Mouse (Mus musculus) forebrain, postnatal 0 days (tissue): ENCODE measurements around the gene Plcb4. TPM values are rescaled to one million over a fixed set of nuclear protein-coding genes. Genes with fewer than 3 reads are reported as not detected.

Experiments used
- ATAC-seq: fragments of 200-750 bp; cut with Nextera tagmentation; 2 replicates; pipeline ENCODE4 v1.8.0; 2017; ENCODE audit warnings: mild to moderate bottlenecking, moderate library complexity
- DNase-seq: peaks from one replicate; pipeline ENCODE4 v3.0.0-alpha.2; 2015
- H3K27ac ChIP-seq: fragments of 300-500 bp; sonication (generic); 2 replicates; pipeline ENCODE4 v1.5.1; 2014; ENCODE audit warnings: low read depth, mild to moderate bottlenecking, antibody characterized with exemption, low read length, moderate library complexity, mixed read lengths
- H3K27me3 ChIP-seq: fragments of 300-500 bp; sonication (generic); 2 replicates; pipeline ENCODE4 v1.6.1; 2014; ENCODE audit warnings: mild to moderate bottlenecking, low read length, mixed read lengths; ENCODE audit not compliant: insufficient read depth
- H3K36me3 ChIP-seq: fragments of 300-500 bp; sonication (generic); 2 replicates; pipeline ENCODE4 v1.6.1; 2014; ENCODE audit warnings: mild to moderate bottlenecking, moderate library complexity; ENCODE audit not compliant: insufficient read depth
- H3K4me1 ChIP-seq: fragments of 300-500 bp; sonication (generic); 2 replicates; pipeline ENCODE4 v1.6.1; 2014; ENCODE audit warnings: antibody characterized with exemption; ENCODE audit not compliant: insufficient read depth
- H3K4me2 ChIP-seq: fragments of 300-500 bp; sonication (generic); 2 replicates; pipeline ENCODE4 v1.6.1; 2014; ENCODE audit warnings: low read depth, mild to moderate bottlenecking, moderate library complexity
- H3K4me3 ChIP-seq: fragments of 300-500 bp; sonication (generic); 2 replicates; pipeline ENCODE4 v1.5.1; 2014; ENCODE audit warnings: low read depth, low read length, mixed read lengths
- H3K9ac ChIP-seq: fragments of 300-500 bp; sonication (generic); 2 replicates; pipeline ENCODE4 v1.6.1; 2014; ENCODE audit warnings: mild to moderate bottlenecking
- H3K9me3 ChIP-seq: fragments of 300-500 bp; sonication (generic); 2 replicates; pipeline ENCODE4 v1.6.1; 2016; ENCODE audit warnings: low read length
- CTCF ChIP-seq: sonication (generic); IDR thresholded peaks from 2 replicates; pipeline ENCODE4 v1.5.1; 2016; ENCODE audit warnings: antibody characterized with exemption, control low read depth, low read depth
- WGBS: fragments of 180-500 bp; shearing (Covaris S2); extraction: QIAGEN DNeasy Blood & Tissue Kit; methylation state at CpG from one replicate; pipeline ENCODE4 v1.1.7; 2014; 5-methylcytosine and 5-hydroxymethylcytosine counted together
- polyA plus RNA-seq: library from polyadenylated mRNA; unstranded; fragments of >200 nt; fragmentation: Nextera tagmentation; extraction: Ambion mirVana; gene quantifications from 2 replicates; pipeline ENCODE4 v1.2.1, GENCODE M21; 2015
- total RNA-seq: library from RNA; depleted of rRNA; stranded (reverse); fragments of >200 nt; gene quantifications from 2 replicates; pipeline ENCODE4 v1.2.3, GENCODE M21; 2014

The Plcb4 gene
- total and polyA plus RNA-seq, 2 experiments from 2014 or later, result 15.5 to 39.7 TPM

GRCm38 (mm10) chr2:136002118-136002517, 343.3 kb downstream of the Plcb4 start:
- ATAC-seq (peak; percentile 67), DNase-seq (peak; percentile 61)
- no peak overlapping the region for H3K4me2 ChIP-seq
- no peak overlapping the region for H3K27ac ChIP-seq
- H3K36me3 ChIP-seq, result no peaks in the 10 kb centered on the region
- no peaks in the 10 kb centered on the region for H3K27me3 ChIP-seq
- peak; percentile 88 for TF ChIP-seq CTCF
- H3K4me1 ChIP-seq, result no peaks in the 10 kb centered on the region; the same call in 1 of the 2 replicates
- no peaks in the 10 kb centered on the region for H3K9me3 ChIP-seq
- H3K4me3 ChIP-seq, result no peak overlapping the region
- H3K9ac ChIP-seq, result no peak overlapping the region
- WGBS, result 57% methylated on average over 7 of the region's 7 CpGs

DNA sequence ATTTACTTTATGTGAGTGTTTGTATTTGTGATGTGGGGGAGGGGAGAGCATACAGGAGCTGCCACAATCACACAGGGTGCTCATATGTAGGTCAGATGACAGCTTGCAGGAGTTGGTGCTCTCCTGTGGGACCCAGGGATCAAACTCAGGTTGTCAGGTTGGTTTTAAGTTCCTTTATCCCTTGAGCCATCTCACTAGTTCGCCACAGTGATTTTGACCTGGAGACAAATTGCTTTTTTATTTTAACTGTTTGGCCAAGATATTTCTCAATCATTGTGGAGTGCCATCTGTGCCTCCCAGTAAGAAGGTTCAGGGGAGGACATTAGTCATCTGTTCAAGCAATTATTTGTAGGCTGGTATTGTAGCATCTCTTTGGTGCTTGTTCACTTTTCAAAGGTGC, 345.0 kb downstream of the Plcb4 start:
- no peak overlapping the region for H3K4me2 ChIP-seq
- no peaks in the 10 kb centered on the region for H3K27me3 ChIP-seq
- TF ChIP-seq CTCF, result no peak
- H3K4me3 ChIP-seq, result no peak overlapping the region
- H3K27ac ChIP-seq, result no peak overlapping the region
- no peaks in the 10 kb centered on the region for H3K4me1 ChIP-seq
- H3K36me3 ChIP-seq, result no peaks in the 10 kb centered on the region
- H3K9me3 ChIP-seq, result no peaks in the 10 kb centered on the region
- DNase-seq (no peak), ATAC-seq (no peak)
- H3K9ac ChIP-seq, result no peak overlapping the region
- WGBS, result 87% methylated on average over 1 of the region's 1 CpGs

GRCm38 (mm10) chr2:136006280-136006679, 347.5 kb downstream of the Plcb4 start:
- 88% methylated on average over 5 of the region's 5 CpGs for WGBS
- Histone ChIP-seq H3K27ac (no peak overlapping the region), H3K4me3 (no peak overlapping the region), H3K36me3 (no peaks in the 10 kb centered on the region), H3K27me3 (no peaks in the 10 kb centered on the region), H3K4me1 (no peaks in the 10 kb centered on the region), H3K9ac (no peak overlapping the region), H3K9me3 (no peaks in the 10 kb centered on the region), H3K4me2 (no peak overlapping the region)
- DNase-seq (no peak), ATAC-seq (no peak)
- TF ChIP-seq CTCF, result no peak

GRCm38 (mm10) chr2:136012759-136013158, 353.9 kb downstream of the Plcb4 start:
- DNase-seq (no peak), ATAC-seq (no peak)
- no peaks in the 10 kb centered on the region for H3K36me3 ChIP-seq
- WGBS, result 88% methylated on average over 9 of the region's 9 CpGs
- no peaks in the 10 kb centered on the region for H3K9me3 ChIP-seq
- no peaks in the 10 kb centered on the region for H3K4me1 ChIP-seq
- no peak overlapping the region for H3K9ac ChIP-seq
- no peak overlapping the region for H3K4me2 ChIP-seq
- TF ChIP-seq CTCF, result no peak
- no peak overlapping the region for H3K4me3 ChIP-seq
- no peak overlapping the region for H3K27ac ChIP-seq
- H3K27me3 ChIP-seq, result no peaks in the 10 kb centered on the region

DNA sequence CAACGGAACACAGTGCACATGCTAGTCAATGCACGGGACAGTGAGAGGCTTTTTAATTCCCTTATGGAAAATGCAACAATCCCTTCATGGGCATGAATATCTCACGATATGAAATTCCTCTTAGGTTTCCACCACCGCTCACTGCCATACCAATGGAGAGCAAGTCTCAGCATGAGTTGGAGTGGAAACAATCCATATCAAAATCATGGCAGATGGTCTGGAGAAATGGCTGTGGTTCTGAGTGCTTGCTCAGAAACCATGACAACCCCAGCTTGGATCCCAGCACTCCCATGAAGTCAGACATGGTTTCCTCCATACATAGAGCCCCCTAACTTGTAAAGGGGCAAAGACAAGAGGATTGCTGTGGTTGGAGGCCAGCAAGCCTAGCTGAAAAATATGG, 389.7 kb downstream of the Plcb4 start:
- TF ChIP-seq CTCF, result no peak
- Histone ChIP-seq H3K36me3 (no peaks in the 10 kb centered on the region), H3K4me3 (no peak overlapping the region), H3K27ac (no peak overlapping the region), H3K4me2 (no peak overlapping the region), H3K9me3 (no peaks in the 10 kb centered on the region), H3K4me1 (0 out of 2 replicates have a peak, but pooled peaks cover 8% of the 10 kb centered on the region), H3K27me3 (no peaks in the 10 kb centered on the region), H3K9ac (no peak overlapping the region)
- DNase-seq (peak; percentile 19), ATAC-seq (no peak)
- WGBS, result 95% methylated on average over 4 of the region's 4 CpGs

GRCm38 (mm10) chr2:136050793-136051615, 392.2 kb downstream of the Plcb4 start:
- 18% methylated on average over 27 of the region's 27 CpGs for WGBS
- H3K9ac ChIP-seq, result peak overlapping the region; percentile 28

DNA sequence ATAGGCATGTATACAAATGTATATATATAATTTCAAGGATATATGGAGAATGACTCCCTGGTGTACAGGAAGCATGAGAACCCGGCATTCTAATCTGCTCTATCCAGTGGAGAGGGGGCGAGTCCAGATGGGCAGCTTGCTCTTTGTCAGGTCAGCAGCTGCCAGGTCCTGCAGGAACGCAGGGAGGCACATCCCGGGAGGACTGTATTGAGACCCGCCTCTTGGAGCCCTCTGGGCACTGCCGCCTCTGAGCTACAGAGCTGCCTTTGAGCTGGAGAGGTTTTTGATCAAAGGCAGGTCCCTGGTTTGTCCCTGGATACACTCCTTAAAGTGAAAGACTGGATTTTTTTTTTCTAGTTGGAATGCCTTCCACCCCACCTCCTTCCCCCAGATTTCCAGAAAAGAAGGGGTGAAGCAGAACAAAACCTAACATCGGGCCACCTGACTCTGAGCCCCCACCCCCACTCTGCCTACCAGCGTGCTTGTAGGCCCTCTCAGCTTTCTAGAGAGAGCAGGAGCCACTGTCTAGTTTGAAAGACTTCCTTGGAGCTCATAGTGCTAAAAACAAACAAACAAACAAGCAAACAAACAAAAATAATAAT, 393.0 kb downstream of the Plcb4 start, which contains the start of gene Lamp5:
Gene Lamp5 (plus strand): TSS at position 552 of the 602 bp plus-strand sequence.
- Histone ChIP-seq H3K27me3 (no peaks in the 10 kb centered on the region), H3K9ac (peak within 1 kb of the TSS; percentile 28), H3K4me1 (0 out of 2 replicates have a peak, but pooled peaks cover 8% of the 10 kb centered on the region), H3K27ac (no peak within 1 kb of the TSS), H3K9me3 (no peaks in the 10 kb centered on the region), H3K4me3 (peak within 1 kb of the TSS; percentile 20), H3K4me2 (peak within 1 kb of the TSS; percentile 59), H3K36me3 (no peaks in the 10 kb centered on the region)
- DNase-seq, result no peak
- no peak for TF ChIP-seq CTCF
- ATAC-seq, result peak; percentile 56
- WGBS, result 10% methylated on average over 8 of the region's 8 CpGs

More at GRCm38 (mm10) chr2:136050793-136051615, 392.2 kb downstream of the Plcb4 start:
- no peaks in the 10 kb centered on the region for H3K9me3 ChIP-seq
- no peak overlapping the region for H3K27ac ChIP-seq
- no peaks in the 10 kb centered on the region for H3K27me3 ChIP-seq
- ATAC-seq (peak; percentile 43), DNase-seq (peak; percentile 54)
- H3K4me1 ChIP-seq, result 0 out of 2 replicates have a peak, but pooled peaks cover 8% of the 10 kb centered on the region
- peak overlapping the region; percentile 59 for H3K4me2 ChIP-seq
- no peak for TF ChIP-seq CTCF
- peak overlapping the region; percentile 20 for H3K4me3 ChIP-seq
- no peaks in the 10 kb centered on the region for H3K36me3 ChIP-seq
